Mouse (Mus musculus): ENCODE results near the gene Daam2.

DNA sequence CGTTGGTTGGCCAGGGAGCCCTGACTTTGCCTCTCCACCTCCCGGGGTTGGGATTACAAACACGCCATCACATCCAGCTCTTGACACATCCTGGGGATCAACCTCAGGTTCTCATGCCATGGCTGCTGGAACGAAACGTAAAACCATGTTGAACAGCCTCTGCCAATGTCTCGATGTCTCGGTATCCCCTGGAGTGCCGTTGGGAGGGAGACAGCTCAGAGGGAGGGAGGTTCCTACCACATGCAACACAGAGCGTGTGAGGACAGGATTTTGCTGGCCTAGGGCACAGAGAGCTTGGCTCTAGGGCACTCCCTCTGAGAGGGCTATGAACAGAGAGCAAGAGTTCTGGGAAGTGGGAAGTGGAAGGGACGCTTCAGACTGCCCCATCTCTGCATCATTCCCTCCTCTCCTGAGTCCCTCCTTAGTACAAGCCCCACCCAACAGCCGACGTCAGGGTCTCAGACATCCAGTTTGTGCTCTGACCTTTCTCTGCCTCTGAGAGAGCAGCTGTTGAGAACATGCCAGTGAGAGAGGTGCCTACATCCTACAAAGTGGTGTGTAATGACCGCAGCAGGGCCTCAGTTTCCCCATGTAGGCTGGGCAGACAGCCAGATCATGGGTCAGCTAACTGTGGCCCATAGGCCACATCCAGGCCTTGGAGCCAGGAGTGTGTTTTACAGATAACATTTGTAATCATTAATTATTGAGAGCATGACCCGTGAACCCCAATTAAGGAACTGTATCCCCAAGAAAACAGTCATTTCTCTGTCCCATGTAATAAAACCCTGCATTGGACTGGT lies 123.6 kb downstream of the Daam2 start:
- no peak for TF ChIP-seq CTCF (conservative IDR thresholded peaks at IDR 0.05 in 1 of 2, IDR thresholded peaks at IDR 0.05 in 1 of 2; ENCODE audit: low read depth in 2 of 2, low read length in 2 of 2)
- no peak for TF ChIP-seq POLR2AphosphoS2 (IDR thresholded peaks at IDR 0.05; ENCODE audit: low read depth, low read length)
- TF ChIP-seq ZNF384 (IDR thresholded peaks at IDR 0.05; ENCODE audit: low read depth, low read length): no peak
- TF ChIP-seq RCOR1 (conservative IDR thresholded peaks at IDR 0.05; ENCODE audit: low read depth, low read length): no peak
- no peak for TF ChIP-seq CHD1 (IDR thresholded peaks at IDR 0.05; ENCODE audit: low read depth, low read length)
- TF ChIP-seq ZKSCAN1 (IDR thresholded peaks at IDR 0.05; ENCODE audit: borderline replicate concordance, low read depth, low read length): no peak
- TF ChIP-seq GABPA (IDR thresholded peaks at IDR 0.05; ENCODE audit: insufficient replicate concordance, low read depth, low read length): no peak
- TF ChIP-seq POLR2A (IDR thresholded peaks at IDR 0.05; ENCODE audit: low read depth, low read length): no peak
- TF ChIP-seq KAT2A (IDR thresholded peaks at IDR 0.05; ENCODE audit: insufficient replicate concordance, low read length): no peak
